Mouse (Mus musculus): ENCODE results near the gene Il6ra. TPM values are rescaled to one million over a fixed set of nuclear protein-coding genes. Genes with fewer than 3 reads are reported as not detected.
"Not testable (repeated sequence)": the region's sequence is repeated elsewhere in the genome, so short reads cannot be mapped to it uniquely, and the experiment has no call there.

Gene Il6ra
- polyA plus RNA-seq, 1 experiment: not detected

GRCm38 (mm10) chr3:89865020-89865419 lies 48.0 kb downstream of the Il6ra start:
- WGBS: 46% methylated on average over 6 of the region's 6 CpGs
- no peak overlapping the region for H3K27ac ChIP-seq (ENCODE audit: insufficient read depth, low read depth, low read length)
- peaks cover 25% of the 10 kb centered on the region for H3K4me1 ChIP-seq (ENCODE audit: control insufficient read depth, insufficient read depth, low read length)
- TF ChIP-seq CTCF (IDR thresholded peaks at IDR 0.05; ENCODE audit: insufficient read depth, low read depth, low read length): no peak
- H3K4me3 ChIP-seq (ENCODE audit: insufficient read depth, low read depth, low read length): no peak overlapping the region

GRCm38 (mm10) chr3:89863716-89864509 lies 49.1 kb downstream of the Il6ra start:
- Histone ChIP-seq H3K4me3 (ENCODE audit: insufficient read depth, low read depth, low read length) (no peak overlapping the region), H3K4me1 (ENCODE audit: control insufficient read depth, insufficient read depth, low read length) (peaks cover 26% of the 10 kb centered on the region), H3K27ac (ENCODE audit: insufficient read depth, low read depth, low read length) (peak overlapping the region; percentile 39; the same call in 1 of the 2 replicates)
- 82% methylated on average over 9 of the region's 9 CpGs for WGBS
- TF ChIP-seq CTCF (IDR thresholded peaks at IDR 0.05; ENCODE audit: insufficient read depth, low read depth, low read length): no peak
- no peak for TF ChIP-seq POLR2A (IDR thresholded peaks at IDR 0.05; ENCODE audit: insufficient read depth, low read depth, low read length)

DNA sequence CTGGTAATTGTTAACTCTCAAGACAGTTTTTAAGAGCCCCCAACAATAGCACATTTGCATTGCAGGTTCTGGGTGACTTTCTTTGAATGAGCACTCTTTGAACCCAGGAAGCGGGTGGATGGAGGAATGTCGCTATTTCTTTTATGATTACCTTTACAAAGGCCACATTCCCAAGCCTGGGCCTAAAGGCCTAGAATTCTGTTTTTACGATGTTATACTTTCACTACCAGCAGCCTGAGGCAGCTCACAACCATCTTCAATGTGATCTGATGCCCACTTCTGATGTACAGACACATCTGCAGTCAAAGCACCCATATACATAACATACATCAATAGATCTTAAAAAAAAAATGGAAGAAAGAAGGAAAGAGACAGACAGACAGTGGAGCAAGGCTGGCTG lies 49.7 kb downstream of the Il6ra start:
- H3K27ac ChIP-seq (ENCODE audit: insufficient read depth, low read depth, low read length); H3K4me3 ChIP-seq (ENCODE audit: insufficient read depth, low read depth, low read length): not testable (repeated sequence)
- peaks cover 27% of the 10 kb centered on the region for H3K4me1 ChIP-seq (ENCODE audit: control insufficient read depth, insufficient read depth, low read length)
- WGBS: 91% methylated on average over 3 of the region's 3 CpGs

DNA sequence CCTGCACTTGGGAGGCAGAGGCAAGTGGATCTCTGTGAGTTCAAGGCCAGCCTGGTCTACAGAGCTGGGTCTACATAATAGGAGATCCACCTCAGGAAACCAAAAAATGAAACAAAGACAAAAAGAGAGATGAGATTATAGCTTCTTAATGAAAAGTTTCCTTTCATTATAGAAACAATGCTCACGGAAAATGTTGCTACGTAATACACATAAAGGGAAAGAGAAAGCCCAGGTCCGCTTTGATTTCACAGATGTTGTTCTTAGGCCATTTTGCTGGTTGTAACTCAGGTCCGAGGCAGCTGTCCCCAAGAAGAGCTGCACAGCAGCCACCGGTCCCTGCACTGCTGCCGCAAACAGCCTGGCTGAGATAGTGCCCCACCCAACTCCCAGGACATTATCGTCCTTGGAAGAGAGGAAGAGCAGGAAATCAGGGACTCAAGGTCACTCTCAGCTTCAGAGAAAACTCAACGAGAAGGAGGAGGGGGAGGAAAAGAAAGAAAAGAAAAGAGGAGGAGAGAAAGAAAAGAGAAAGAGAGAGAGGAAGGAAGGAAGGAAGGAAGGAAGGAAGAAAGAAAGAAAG lies 50.7 kb downstream of the Il6ra start:
- TF ChIP-seq POLR2A (IDR thresholded peaks at IDR 0.05; ENCODE audit: insufficient read depth, low read depth, low read length) (no peak), CTCF (IDR thresholded peaks at IDR 0.05; ENCODE audit: insufficient read depth, low read depth, low read length) (no peak)
- 84% methylated on average over 8 of the region's 8 CpGs for WGBS
- peaks cover 25% of the 10 kb centered on the region for H3K4me1 ChIP-seq (ENCODE audit: control insufficient read depth, insufficient read depth, low read length)
- H3K27ac ChIP-seq (ENCODE audit: insufficient read depth, low read depth, low read length): 0 out of 2 replicates have a peak overlapping the region, but pooled peaks have one; percentile 38
- H3K4me3 ChIP-seq (ENCODE audit: insufficient read depth, low read depth, low read length): no peak overlapping the region

GRCm38 (mm10) chr3:89861070-89861469 lies 51.9 kb downstream of the Il6ra start:
- WGBS: 5% methylated on average over 4 of the region's 4 CpGs
- Histone ChIP-seq H3K4me1 (ENCODE audit: control insufficient read depth, insufficient read depth, low read length) (peaks cover 26% of the 10 kb centered on the region), H3K27ac (ENCODE audit: insufficient read depth, low read depth, low read length) (no peak overlapping the region), H3K4me3 (ENCODE audit: insufficient read depth, low read depth, low read length) (no peak overlapping the region)
- TF ChIP-seq POLR2A (IDR thresholded peaks at IDR 0.05; ENCODE audit: insufficient read depth, low read depth, low read length): no peak
- no peak for TF ChIP-seq CTCF (IDR thresholded peaks at IDR 0.05; ENCODE audit: insufficient read depth, low read depth, low read length)

DNA sequence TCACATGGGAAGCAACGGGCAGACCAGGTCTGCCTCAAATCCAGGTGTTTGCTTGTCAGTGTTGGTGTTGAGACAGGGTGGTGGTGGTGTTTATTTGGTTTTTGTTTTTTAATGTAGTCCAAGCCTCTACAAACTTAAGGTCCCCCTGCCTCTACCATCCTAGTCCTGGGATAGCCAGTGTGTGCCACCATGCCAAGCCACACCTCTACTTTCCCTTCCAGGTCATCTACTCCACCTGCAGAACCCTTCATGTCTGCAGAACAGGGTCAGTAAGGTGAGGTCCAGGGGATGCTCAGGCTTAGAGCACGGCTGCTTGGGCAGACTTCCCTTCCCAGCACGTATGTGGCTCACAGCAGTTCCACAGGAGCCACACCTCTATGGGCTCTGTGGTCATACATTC lies 52.7 kb downstream of the Il6ra start:
- TF ChIP-seq CTCF (IDR thresholded peaks at IDR 0.05; ENCODE audit: insufficient read depth, low read depth, low read length) (no peak), POLR2A (IDR thresholded peaks at IDR 0.05; ENCODE audit: insufficient read depth, low read depth, low read length) (no peak)
- peaks cover 26% of the 10 kb centered on the region for H3K4me1 ChIP-seq (ENCODE audit: control insufficient read depth, insufficient read depth, low read length)
- no peak overlapping the region for H3K4me3 ChIP-seq (ENCODE audit: insufficient read depth, low read depth, low read length)
- H3K27ac ChIP-seq (ENCODE audit: insufficient read depth, low read depth, low read length): peak overlapping the region; percentile 12; the same call in 1 of the 2 replicates
- 89% methylated on average over 3 of the region's 3 CpGs for WGBS

- Histone ChIP-seq H3K4me3 (ENCODE audit: insufficient read depth, low read depth, low read length) (no peak overlapping the region), H3K27ac (ENCODE audit: insufficient read depth, low read depth, low read length) (no peak overlapping the region), H3K4me1 (ENCODE audit: control insufficient read depth, insufficient read depth, low read length) (peaks cover 23% of the 10 kb centered on the region)
- TF ChIP-seq CTCF (IDR thresholded peaks at IDR 0.05; ENCODE audit: insufficient read depth, low read depth, low read length): no peak
- no peak for TF ChIP-seq POLR2A (IDR thresholded peaks at IDR 0.05; ENCODE audit: insufficient read depth, low read depth, low read length)
- 62% methylated on average over 3 of the region's 3 CpGs for WGBS
Observed at GRCm38 (mm10) chr3:89859936-89860335, 53.1 kb downstream of the Il6ra start.

DNA sequence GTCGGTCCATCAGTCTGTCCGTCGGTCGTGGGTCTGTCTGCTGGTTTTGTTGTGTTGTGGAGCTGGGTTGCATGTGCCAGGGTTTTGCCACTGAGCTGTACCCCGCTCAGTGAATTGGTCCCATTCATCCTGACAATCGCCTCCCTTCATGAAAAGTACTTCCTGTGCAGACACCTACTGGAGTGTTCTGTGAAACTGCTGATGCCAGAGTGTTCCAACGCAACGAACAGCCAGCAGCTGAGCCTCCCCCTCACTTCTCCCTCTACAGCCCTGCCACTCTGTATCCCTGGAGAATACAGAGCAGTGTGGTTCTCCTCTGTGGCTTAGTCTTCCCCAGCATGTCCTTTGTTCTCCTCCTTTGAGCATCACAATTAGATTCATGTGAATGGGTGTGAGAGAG lies 54.1 kb downstream of the Il6ra start:
- no peak for TF ChIP-seq CTCF (IDR thresholded peaks at IDR 0.05; ENCODE audit: insufficient read depth, low read depth, low read length)
- TF ChIP-seq POLR2A (IDR thresholded peaks at IDR 0.05; ENCODE audit: insufficient read depth, low read depth, low read length): no peak
- 34% methylated on average over 8 of the region's 8 CpGs for whole genome bisulfite sequencing
- Histone ChIP-seq H3K4me1 (ENCODE audit: control insufficient read depth, insufficient read depth, low read length) (peaks cover 23% of the 10 kb centered on the region), H3K27ac (ENCODE audit: insufficient read depth, low read depth, low read length) (0 out of 2 replicates have a peak overlapping the region, but pooled peaks have one; percentile 26), H3K4me3 (ENCODE audit: insufficient read depth, low read depth, low read length) (no peak overlapping the region)

- 8% methylated on average over 4 of the region's 4 CpGs for WGBS
Observed at GRCm38 (mm10) chr3:89858123-89858522, 54.9 kb downstream of the Il6ra start.

More at GRCm38 (mm10) chr3:89858123-89858522, 54.9 kb downstream of the Il6ra start:
- no peak for TF ChIP-seq POLR2A (IDR thresholded peaks at IDR 0.05; ENCODE audit: insufficient read depth, low read depth, low read length)
- TF ChIP-seq CTCF (IDR thresholded peaks at IDR 0.05; ENCODE audit: insufficient read depth, low read depth, low read length): no peak
- Histone ChIP-seq H3K4me1 (ENCODE audit: control insufficient read depth, insufficient read depth, low read length) (peaks cover 23% of the 10 kb centered on the region), H3K27ac (ENCODE audit: insufficient read depth, low read depth, low read length) (no peak overlapping the region), H3K4me3 (ENCODE audit: insufficient read depth, low read depth, low read length) (no peak overlapping the region)

Data from olfactory bulb, adult 2 months (tissue).